Mouse (Mus musculus) midbrain, embryonic 11.5 days (tissue): ENCODE data around the gene Zmpste24. TPM values are rescaled to one million over a fixed set of nuclear protein-coding genes. Genes with fewer than 3 reads are reported as not detected.
"Not testable (repeated sequence)": the region's sequence is repeated elsewhere in the genome, so short reads cannot be mapped to it uniquely, and the experiment has no call there.

ENCODE experiments used
- ATAC-seq: fragments of 200-750 bp; cut with Nextera tagmentation; 2 replicates; pipeline ENCODE4 v1.8.0; 2017; ENCODE audit warnings: moderate TSS enrichment, moderate library complexity; ENCODE audit not compliant: low FRiP score
- DNase-seq: peaks from one replicate; pipeline ENCODE4 v3.0.0; 2015; ENCODE audit warnings: low spot score; ENCODE audit errors: missing footprints
- H3K27ac ChIP-seq: fragments of 300-500 bp; sonication (generic); 2 replicates; pipeline ENCODE4 v1.5.1; 2014; ENCODE audit warnings: low read depth, low read length
- H3K27me3 ChIP-seq: fragments of 300-500 bp; sonication (generic); 2 replicates; pipeline ENCODE4 v1.6.1; 2014; ENCODE audit warnings: mild to moderate bottlenecking, low read length, moderate library complexity, mixed read lengths; ENCODE audit not compliant: control insufficient read depth, insufficient read depth
- H3K36me3 ChIP-seq: fragments of 300-500 bp; sonication (generic); 2 replicates; pipeline ENCODE4 v1.6.1; 2014; ENCODE audit warnings: mild to moderate bottlenecking, low read length, moderate library complexity, mixed read lengths; ENCODE audit not compliant: control insufficient read depth, insufficient read depth
- H3K4me1 ChIP-seq: fragments of 300-500 bp; sonication (generic); 2 replicates; pipeline ENCODE4 v1.6.1; 2014; ENCODE audit warnings: low read length; ENCODE audit not compliant: control insufficient read depth, insufficient read depth
- H3K4me2 ChIP-seq: fragments of 300-500 bp; sonication (generic); 2 replicates; pipeline ENCODE4 v1.6.1; 2014; ENCODE audit warnings: mild to moderate bottlenecking, moderate library complexity
- H3K4me3 ChIP-seq: fragments of 300-500 bp; sonication (generic); 2 replicates; pipeline ENCODE4 v1.5.1; 2014; ENCODE audit warnings: low read depth, low read length
- H3K9ac ChIP-seq: fragments of 300-500 bp; sonication (generic); 2 replicates; pipeline ENCODE4 v1.6.1; 2014; ENCODE audit warnings: low read length
- H3K9me3 ChIP-seq: fragments of 300-500 bp; sonication (generic); 2 replicates; pipeline ENCODE4 v1.6.1; 2016; ENCODE audit warnings: low read length; ENCODE audit not compliant: control insufficient read depth
- WGBS: fragments of 180-500 bp; shearing (Covaris S2); extraction: QIAGEN DNeasy Blood & Tissue Kit; methylation state at CpG from one replicate; pipeline ENCODE4 v1.1.7; 2014; 5-methylcytosine and 5-hydroxymethylcytosine counted together
- polyA plus RNA-seq: library from polyadenylated mRNA; unstranded; fragments of >200 nt; fragmentation: Nextera tagmentation; extraction: Ambion mirVana; gene quantifications from 2 replicates; pipeline ENCODE4 v1.2.1, GENCODE M21; 2014

The Zmpste24 gene
- polyA plus RNA-seq, 1 experiment from 2014 or later: 25.9 TPM

GRCm38 (mm10) chr4:121065336-121065735 lies 32.7 kb downstream of the Zmpste24 start:
- H3K4me3 ChIP-seq: no peak overlapping the region
- 90% methylated on average over 2 of the region's 2 CpGs for WGBS
- DNase-seq (no peak), ATAC-seq (no peak)
- H3K4me2 ChIP-seq: no peak overlapping the region
- no peaks in the 10 kb centered on the region for H3K4me1 ChIP-seq
- H3K9ac ChIP-seq: no peak overlapping the region
- peaks cover 3% of the 10 kb centered on the region; the same call in 1 of the 2 replicates for H3K36me3 ChIP-seq
- no peak overlapping the region for H3K27ac ChIP-seq
- H3K27me3 ChIP-seq: no peaks in the 10 kb centered on the region
- no peaks in the 10 kb centered on the region for H3K9me3 ChIP-seq

DNA sequence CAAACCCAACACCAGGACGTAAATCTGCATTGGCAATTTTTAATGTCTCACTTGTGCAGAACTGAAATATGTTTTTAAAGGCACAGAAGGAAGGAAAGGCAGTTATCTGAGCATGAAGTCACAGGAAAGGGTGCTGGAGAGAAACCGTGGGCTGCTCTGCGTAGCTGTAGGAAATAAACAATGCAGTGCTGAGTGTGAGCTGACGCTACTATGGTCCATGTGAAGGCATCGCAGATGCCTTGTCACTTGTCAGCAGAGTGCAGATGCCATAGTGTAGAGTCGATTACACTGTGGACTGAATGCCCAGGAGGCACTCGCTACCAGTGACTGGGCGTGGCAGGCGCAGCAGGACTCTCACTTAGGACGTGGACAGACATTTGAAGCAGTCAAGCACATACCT lies 38.8 kb downstream of the Zmpste24 start:
- not testable (repeated sequence) for ATAC-seq, H3K27ac ChIP-seq, H3K9me3 ChIP-seq, DNase-seq, H3K4me1 ChIP-seq, H3K4me3 ChIP-seq, H3K9ac ChIP-seq, H3K36me3 ChIP-seq, H3K27me3 ChIP-seq, H3K4me2 ChIP-seq
- WGBS: 90% methylated on average over 9 of the region's 10 CpGs

- no peak for ATAC-seq
- H3K4me3 ChIP-seq: no peak overlapping the region
- no peak overlapping the region for H3K4me2 ChIP-seq
- H3K4me1 ChIP-seq: peaks cover 5% of the 10 kb centered on the region; the same call in 1 of the 2 replicates
- no peaks in the 10 kb centered on the region for H3K36me3 ChIP-seq
- peaks cover 14% of the 10 kb centered on the region for H3K27me3 ChIP-seq
- no peak overlapping the region for H3K9ac ChIP-seq
- H3K9me3 ChIP-seq: no peaks in the 10 kb centered on the region
- H3K27ac ChIP-seq: no peak overlapping the region
- DNase-seq: no peak
- 78% methylated on average over 2 of the region's 2 CpGs for WGBS
These were observed 41.0 kb downstream of the Zmpste24 start for GRCm38 (mm10) chr4:121057032-121057431.

DNA sequence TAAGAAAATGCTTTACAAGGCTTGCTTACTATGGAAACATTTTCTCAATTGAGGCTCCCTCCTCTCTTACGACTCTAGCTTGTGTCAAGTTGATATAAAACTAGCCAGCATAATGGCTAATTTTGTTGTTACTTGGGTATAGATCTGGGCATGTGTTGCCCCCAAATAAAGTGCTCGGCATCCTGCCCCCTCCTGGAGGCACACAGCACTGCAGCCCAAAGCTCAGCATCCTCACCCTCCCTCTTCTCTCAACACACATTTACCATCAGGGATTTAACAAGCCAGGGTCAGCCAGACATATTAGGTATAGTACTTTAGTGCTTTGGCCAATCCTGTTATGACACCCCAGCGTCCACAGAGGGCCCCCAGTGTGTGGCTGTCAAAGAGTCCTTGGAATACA lies 41.7 kb downstream of the Zmpste24 start:
- H3K4me2 ChIP-seq: no peak overlapping the region
- H3K27me3 ChIP-seq: peaks cover 14% of the 10 kb centered on the region
- no peaks in the 10 kb centered on the region for H3K9me3 ChIP-seq
- no peak overlapping the region for H3K27ac ChIP-seq
- WGBS: 48% methylated on average over 3 of the region's 3 CpGs
- peaks cover 5% of the 10 kb centered on the region; the same call in 1 of the 2 replicates for H3K4me1 ChIP-seq
- no peak overlapping the region for H3K4me3 ChIP-seq
- ATAC-seq (no peak), DNase-seq (no peak)
- H3K9ac ChIP-seq: no peak overlapping the region
- no peaks in the 10 kb centered on the region for H3K36me3 ChIP-seq

DNA sequence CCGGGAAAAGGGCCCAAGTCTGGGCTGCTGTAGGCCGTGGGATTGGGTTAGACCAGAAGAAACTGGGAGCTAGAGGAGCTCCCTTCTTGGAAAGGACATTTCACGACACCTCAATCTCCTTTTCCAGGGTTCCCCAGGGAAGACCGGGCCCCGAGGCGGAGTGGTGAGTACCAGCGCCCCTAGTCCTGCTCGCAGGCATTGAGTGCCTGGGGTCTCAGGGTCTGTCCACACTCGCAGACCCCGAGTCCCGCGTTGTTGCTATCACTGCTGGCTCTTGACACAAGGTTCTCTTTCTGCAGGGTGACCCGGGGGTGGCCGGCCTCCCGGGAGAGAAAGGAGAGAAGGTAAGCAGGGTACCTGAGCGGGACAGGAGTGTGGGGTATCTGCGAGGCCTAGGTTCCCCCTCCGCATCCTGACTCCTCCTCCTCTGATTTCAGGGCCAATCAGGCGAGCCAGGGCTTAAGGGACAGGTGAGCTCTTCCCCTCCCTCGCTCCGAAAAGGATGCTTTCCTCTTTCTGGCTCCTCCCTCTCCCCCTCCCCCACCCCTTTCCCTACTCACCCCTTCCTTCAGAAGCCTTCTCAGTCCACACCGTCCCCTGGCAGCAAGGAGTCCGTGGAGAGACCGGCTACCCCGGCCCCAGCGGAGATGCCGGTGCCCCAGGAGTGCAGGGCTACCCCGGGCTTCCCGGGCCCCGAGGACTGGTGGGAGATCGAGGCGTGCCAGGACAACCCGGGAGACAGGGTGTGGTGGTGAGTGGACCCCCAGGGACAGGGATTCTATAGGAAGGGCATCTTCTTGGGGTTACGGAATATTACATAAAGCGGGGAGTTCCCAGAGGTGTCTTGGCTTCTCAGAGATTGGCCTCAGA lies 45.4 kb downstream of the Zmpste24 start:
- Histone ChIP-seq H3K27me3 (peaks cover 14% of the 10 kb centered on the region), H3K27ac (no peak overlapping the region), H3K9ac (no peak overlapping the region; the same call in 1 of the 2 replicates), H3K4me2 (peak overlapping the region; percentile 34), H3K4me3 (no peak overlapping the region), H3K36me3 (no peaks in the 10 kb centered on the region), H3K9me3 (no peaks in the 10 kb centered on the region), H3K4me1 (peaks cover 5% of the 10 kb centered on the region; the same call in 1 of the 2 replicates)
- peak; percentile 86 for DNase-seq
- 8% methylated on average over 34 of the region's 35 CpGs for WGBS
- ATAC-seq: peak; percentile 41; the same call in 1 of the 2 replicates

DNA sequence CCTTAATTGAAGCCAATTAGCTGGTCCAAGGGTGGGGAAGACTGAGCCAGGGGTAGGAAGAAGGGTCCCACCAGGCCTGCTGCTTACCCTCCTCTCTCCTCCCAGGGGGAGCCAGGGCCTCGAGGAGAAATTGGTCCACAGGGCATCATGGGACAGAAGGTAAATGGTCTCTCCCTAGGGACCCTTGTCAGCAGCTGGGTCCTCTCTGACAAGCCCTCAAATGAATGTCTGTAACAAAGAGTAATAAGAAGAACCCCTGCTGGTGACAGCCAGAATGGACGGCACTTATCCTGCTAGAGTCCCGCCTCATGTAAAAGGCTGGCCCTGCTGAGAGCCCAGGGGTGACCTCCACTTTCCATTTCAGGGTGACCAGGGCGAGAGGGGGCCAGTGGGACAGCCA lies 46.2 kb downstream of the Zmpste24 start:
- H3K27ac ChIP-seq: no peak overlapping the region
- no peaks in the 10 kb centered on the region for H3K9me3 ChIP-seq
- peaks cover 5% of the 10 kb centered on the region; the same call in 1 of the 2 replicates for H3K4me1 ChIP-seq
- DNase-seq: no peak
- H3K27me3 ChIP-seq: peaks cover 14% of the 10 kb centered on the region
- no peak overlapping the region for H3K4me2 ChIP-seq
- WGBS: 33% methylated on average over 4 of the region's 4 CpGs
- 0 out of 2 replicates have a peak, but pooled peaks have one; percentile 28 for ATAC-seq
- no peak overlapping the region for H3K9ac ChIP-seq
- H3K36me3 ChIP-seq: no peaks in the 10 kb centered on the region
- no peak overlapping the region for H3K4me3 ChIP-seq

DNA sequence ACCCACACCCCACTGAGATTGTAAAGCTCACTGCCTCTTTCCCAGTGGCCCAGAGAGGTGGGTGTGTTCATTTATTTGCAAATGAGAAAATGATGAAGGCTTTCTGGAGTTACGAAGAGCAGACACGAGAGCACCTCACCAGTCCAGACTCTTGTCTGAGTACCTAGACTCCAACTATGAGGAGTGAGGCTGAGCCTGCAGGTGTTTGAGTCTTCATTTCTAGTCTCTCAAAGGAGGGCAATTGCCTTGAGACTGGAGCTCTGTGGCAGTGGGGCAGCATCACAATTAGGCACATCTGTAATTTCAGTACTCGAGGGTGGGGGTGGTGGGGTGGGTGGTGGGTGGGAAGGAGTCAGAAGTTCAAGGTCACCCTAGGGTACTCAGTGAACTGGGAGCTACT lies 55.1 kb downstream of the Zmpste24 start:
- ATAC-seq: no peak
- Histone ChIP-seq H3K4me2 (no peak overlapping the region), H3K9ac (no peak overlapping the region), H3K4me3 (no peak overlapping the region), H3K27me3 (peaks cover 26% of the 10 kb centered on the region), H3K36me3 (no peaks in the 10 kb centered on the region), H3K27ac (no peak overlapping the region), H3K9me3 (no peaks in the 10 kb centered on the region), H3K4me1 (peaks cover 23% of the 10 kb centered on the region)
- WGBS: 78% methylated on average over 3 of the region's 3 CpGs
- no peak for DNase-seq

- peaks cover 26% of the 10 kb centered on the region for H3K27me3 ChIP-seq
- no peak overlapping the region for H3K4me2 ChIP-seq
- peaks cover 23% of the 10 kb centered on the region for H3K4me1 ChIP-seq
- 49% methylated on average over 5 of the region's 5 CpGs for WGBS
- no peak overlapping the region for H3K9ac ChIP-seq
- no peaks in the 10 kb centered on the region for H3K9me3 ChIP-seq
- DNase-seq: peak; percentile 87
- no peak overlapping the region for H3K27ac ChIP-seq
- ATAC-seq: no peak
- no peaks in the 10 kb centered on the region for H3K36me3 ChIP-seq
- no peak overlapping the region for H3K4me3 ChIP-seq
These were observed 55.6 kb downstream of the Zmpste24 start for GRCm38 (mm10) chr4:121042472-121042871.

DNA sequence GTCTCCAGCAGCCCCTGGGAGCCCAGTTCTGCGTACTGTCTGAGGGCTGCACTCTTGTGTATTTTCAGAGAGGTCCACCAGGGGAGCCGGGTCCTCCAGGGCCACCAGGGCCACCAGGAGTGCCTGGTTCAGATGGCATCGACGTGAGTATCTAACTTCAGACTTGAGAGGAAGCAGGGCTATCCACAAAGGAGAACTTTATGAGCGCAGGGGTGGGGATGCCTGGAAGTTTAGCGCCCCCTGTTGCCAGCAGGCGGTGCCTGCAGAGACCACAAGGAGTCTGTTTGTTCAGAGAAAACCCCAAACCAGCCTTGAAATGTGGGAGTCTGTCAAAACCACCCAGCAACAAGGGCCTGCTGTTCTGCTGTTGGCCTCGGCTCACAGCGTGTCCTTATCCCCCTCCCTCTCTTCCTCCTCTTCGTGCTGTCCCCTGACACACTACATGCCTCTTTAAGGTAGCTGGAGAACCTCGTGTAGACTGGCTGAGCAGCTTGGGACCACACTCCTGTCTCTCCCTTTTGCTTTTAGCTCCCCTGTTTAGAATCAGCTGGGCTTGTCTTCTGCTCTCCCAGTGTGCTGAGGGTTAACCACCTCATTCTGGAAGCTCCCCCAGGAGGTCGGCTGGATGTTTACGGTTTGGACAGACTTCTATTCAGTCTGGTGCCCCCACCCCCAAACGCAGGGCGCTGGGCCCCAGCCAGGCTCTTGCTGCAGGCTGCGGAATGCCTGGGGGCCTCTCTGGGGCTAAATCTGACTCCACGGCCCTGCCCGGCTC lies 57.0 kb downstream of the Zmpste24 start:
- 9% methylated on average over 18 of the region's 18 CpGs for WGBS
- H3K9ac ChIP-seq: peak overlapping the region; percentile 39
- H3K4me3 ChIP-seq: no peak overlapping the region
- no peaks in the 10 kb centered on the region for H3K36me3 ChIP-seq
- peak overlapping the region; percentile 20; the same call in 1 of the 2 replicates for H3K4me2 ChIP-seq
- H3K9me3 ChIP-seq: no peaks in the 10 kb centered on the region
- peak overlapping the region; percentile 69 for H3K27ac ChIP-seq
- H3K4me1 ChIP-seq: peaks cover 23% of the 10 kb centered on the region
- ATAC-seq (peak; percentile 65), DNase-seq (peak; percentile 98)
- peaks cover 26% of the 10 kb centered on the region for H3K27me3 ChIP-seq
